15 mouse cellular contexts compared by ENCODE assay signal in genomic region chr16:36156402-36156975, GRCm38 (mm10). TPM values are rescaled to one million over a fixed set of nuclear protein-coding genes. Genes with fewer than 3 reads are reported as not detected.
"Had no signal": no experiment of that assay in that cellular context is flagged by ENCODE, and none has a peak within 500 bp of the region (broad histone marks: within the 10 kb centered on the region; RNA-seq: fewer than 3 reads in every experiment).

TSS of gene Stfa2l1 (plus strand) at chr16:36156811.

- H3K36me3 ChIP-seq: intestine, embryonic 15.5 days; limb, embryonic 13.5 days; neural tube, embryonic 13.5 days had no signal

- H3K4me1 ChIP-seq: intestine, embryonic 15.5 days; limb, embryonic 13.5 days; megakaryocyte, embryonic 14.5 days; neural tube, embryonic 13.5 days had no signal

- H3K9ac ChIP-seq: intestine, embryonic 15.5 days; limb, embryonic 13.5 days; neural tube, embryonic 13.5 days had no signal

- H3K4me3 ChIP-seq: intestine, embryonic 15.5 days; layer of hippocampus, adult 2 months; limb, embryonic 13.5 days; megakaryocyte, embryonic 14.5 days; neural tube, embryonic 13.5 days had no signal

- H3K4me2 ChIP-seq: intestine, embryonic 15.5 days; limb, embryonic 13.5 days; midbrain, embryonic 11.5 days; neural tube, embryonic 13.5 days had no signal

- H3K27me3 ChIP-seq: intestine, embryonic 15.5 days; limb, embryonic 13.5 days; megakaryocyte, embryonic 14.5 days; neural tube, embryonic 13.5 days had no signal

- DNase-seq: kidney, adult 18-20 months; kidney, postnatal 10 days; kidney, postnatal 4 days; left cerebral cortex, postnatal 4 days; lung, adult 18-20 months; lung, postnatal 4 days; right cerebral cortex, adult 18-20 months had no signal

- H3K27ac ChIP-seq: intestine, embryonic 15.5 days; layer of hippocampus, adult 2 months; limb, embryonic 13.5 days; neural tube, embryonic 13.5 days had no signal

- ATAC-seq: intestine, embryonic 15.5 days; midbrain, embryonic 16.5 days had no signal

- H3K9me3 ChIP-seq: intestine, embryonic 15.5 days; limb, embryonic 13.5 days; megakaryocyte, embryonic 14.5 days; neural tube, embryonic 13.5 days had no signal

RNA-seq across cellular contexts. Expression of gene Stfa2l1, which starts in this region (rescaled TPM):
- total RNA-seq: layer of hippocampus, adult 2 months; left cerebral cortex, postnatal 4 days had no signal
- polyA plus RNA-seq: kidney, embryonic 14.5 days; limb, embryonic 13.5 days; midbrain, embryonic 11.5 days had no signal
